21 mouse cellular contexts compared by ENCODE assay signal in genomic region chr9:45009180-45010078, GRCm38 (mm10). TPM values are rescaled to one million over a fixed set of nuclear protein-coding genes. Genes with fewer than 3 reads are reported as not detected.
A peak's percentile ranks its signal among the peaks of the same experiment; 100 is the strongest.
DNase-seq lines count a peak whose midpoint lies in the region; ATAC-seq and TF ChIP-seq lines count a peak whose summit lies in the region.
"Had no signal": no experiment of that assay in that cellular context is flagged by ENCODE, and none has a peak within 500 bp of the region (broad histone marks: within the 10 kb centered on the region; RNA-seq: fewer than 3 reads in every experiment).

Cd3e (minus strand) TSS chr9:45009627.

- peak; percentile 77 for TF ChIP-seq POLR2A in thymus, adult 2 months (IDR thresholded peaks at IDR 0.05; ENCODE audit: control insufficient read depth, extremely low read depth, insufficient read depth, low read length, poor library complexity)

- DNase-seq in heart, adult 18-20 months = no peak
- peak; percentile 83 for DNase-seq in thymus, adult 2 months
- no peak for DNase-seq in urinary bladder, postnatal 10 days (ENCODE audit: low spot score)
- DNase-seq in adrenal gland, postnatal 25 days = no peak
- DNase-seq in cerebellum, adult 9-10 months = no peak
- DNase-seq: cerebellum, adult 2 months; heart, adult 11 months; heart, postnatal 14 days; kidney, adult 2 months; kidney, postnatal 25 days; liver had no signal

- 72% methylated on average over 19 of the region's 19 CpGs for WGBS in heart, embryonic 16.5 days
- WGBS in thymus, adult 2 months = 19% methylated on average over 19 of the region's 19 CpGs

- no peaks in the 10 kb centered on the region; the same call in 1 of the 2 replicates for H3K27me3 ChIP-seq in heart, embryonic 16.5 days (ENCODE audit: control insufficient read depth, insufficient read depth, low read length)
- H3K27me3 ChIP-seq in thymus, adult 2 months (ENCODE audit: control insufficient read depth, insufficient read depth, low read length) = no peaks in the 10 kb centered on the region
- H3K27me3 ChIP-seq: hindbrain, embryonic 15.5 days; neural tube, embryonic 15.5 days had no signal

- TF ChIP-seq CTCF in thymus, adult 2 months (IDR thresholded peaks at IDR 0.05; ENCODE audit: borderline replicate concordance, control insufficient read depth, extremely low read depth, insufficient read depth, low read length, poor library complexity) = no peak

- H3K4me3 ChIP-seq in heart, embryonic 16.5 days (ENCODE audit: low read length) = peak within 1 kb of the TSS; percentile 33
- H3K4me3 ChIP-seq in thymus, adult 2 months (ENCODE audit: control insufficient read depth, insufficient read depth, low read length) = peak within 1 kb of the TSS; percentile 82
- H3K4me3 ChIP-seq: forebrain, embryonic 10.5 days; hindbrain, embryonic 15.5 days; megakaryocyte, embryonic 14.5 days; neural tube, embryonic 15.5 days had no signal

- no peaks in the 10 kb centered on the region; the same call in 1 of the 2 replicates for H3K9me3 ChIP-seq in heart, embryonic 16.5 days (replicated peaks; ENCODE audit: control insufficient read depth, low read length)
- H3K9me3 ChIP-seq: forebrain, embryonic 10.5 days; hindbrain, embryonic 15.5 days; neural tube, embryonic 15.5 days had no signal

- peak within 1 kb of the TSS; percentile 64 for H3K27ac ChIP-seq in heart, embryonic 16.5 days (ENCODE audit: low read length)
- peak within 1 kb of the TSS; percentile 96 for H3K27ac ChIP-seq in thymus, adult 2 months (ENCODE audit: control insufficient read depth, insufficient read depth, low read length)
- H3K27ac ChIP-seq: forebrain, embryonic 10.5 days; hindbrain, embryonic 15.5 days; neural tube, embryonic 15.5 days had no signal

- no peaks in the 10 kb centered on the region for H3K4me1 ChIP-seq in heart, embryonic 16.5 days (ENCODE audit: control insufficient read depth, insufficient read depth, low read length)
- H3K4me1 ChIP-seq in thymus, adult 2 months (replicated peaks; ENCODE audit: control insufficient read depth, insufficient read depth, low read length) = peaks cover 30% of the 10 kb centered on the region
- H3K4me1 ChIP-seq: forebrain, embryonic 10.5 days; hindbrain, embryonic 15.5 days; neural tube, embryonic 15.5 days had no signal

- no peaks in the 10 kb centered on the region for H3K36me3 ChIP-seq in heart, embryonic 16.5 days (ENCODE audit: control insufficient read depth, insufficient read depth)
- H3K36me3 ChIP-seq in thymus, adult 2 months (ENCODE audit: control insufficient read depth, insufficient read depth, low read length) = peaks cover 27% of the 10 kb centered on the region
- H3K36me3 ChIP-seq: forebrain, embryonic 10.5 days; hindbrain, embryonic 15.5 days; neural tube, embryonic 15.5 days had no signal

- ATAC-seq in heart, embryonic 16.5 days (replicated peaks; ENCODE audit: extremely low read depth, insufficient read depth, low FRiP score) = peak; percentile 46
- ATAC-seq in CD4-positive, CD25-positive, alpha-beta regulatory T cell, adult 4 months = peak; percentile 86
- ATAC-seq in activated CD4-positive, CD25-positive, alpha-beta regulatory T cell, adult 4 months = peak; percentile 89

- no peak within 1 kb of the TSS; the same call in 1 of the 2 replicates for H3K4me2 ChIP-seq in heart, embryonic 16.5 days (ENCODE audit: low read depth, low read length)
- H3K4me2 ChIP-seq: hindbrain, embryonic 15.5 days; neural tube, embryonic 15.5 days had no signal

- no peak within 1 kb of the TSS; the same call in 1 of the 2 replicates for H3K9ac ChIP-seq in heart, embryonic 16.5 days (ENCODE audit: low read length)
- H3K9ac ChIP-seq: hindbrain, embryonic 15.5 days; neural tube, embryonic 15.5 days had no signal

RNA-seq across cellular contexts. Expression of gene Cd3e, which starts in this region (rescaled TPM):
- 25.0 and 71.7 TPM in 2 replicates for polyA plus RNA-seq in heart, embryonic 16.5 days (2015; fragmentation: Nextera tagmentation; extraction: Ambion mirVana)
- 1 to 10 TPM in 1 of 2 experiments, under 1 TPM in 1; 0.47 to 6.4 TPM for total RNA-seq in heart, adult 18-20 months (2021)
- 1,000 to 10,000 TPM; 1,413 to 1,834 TPM for polyA plus RNA-seq in CD4-positive, CD25-positive, alpha-beta regulatory T cell, adult 4 months (2017; shearing (Covaris generic))
- polyA plus RNA-seq in activated CD4-positive, CD25-positive, alpha-beta regulatory T cell, adult 4 months (2017; shearing (Covaris generic)) = 1,000 to 10,000 TPM in 1 of 2 experiments, 100 to 1,000 TPM in 1; 791 to 1,491 TPM
- 343 and 451 TPM in 2 replicates for polyA plus RNA-seq in thymus, adult 2 months (2012; rRNA removed)
- total RNA-seq in adrenal gland, postnatal 25 days (2021) = 0.46 TPM in 1 of 2 replicates, not detected in the other
- total RNA-seq: layer of hippocampus, postnatal 25 days; left cerebral cortex, postnatal 25 days had no signal
- polyA plus RNA-seq: cortical plate, adult 2 months; forebrain, embryonic 10.5 days had no signal
